ENCODE assay signal across 31 mouse cellular contexts in genomic region chr1:148901319-148902033, GRCm38 (mm10).
"Had no signal": no experiment of that assay in that cellular context is flagged by ENCODE, and none has a peak within 500 bp of the region (broad histone marks: within the 10 kb centered on the region; RNA-seq: fewer than 3 reads in every experiment).

No protein-coding gene starts in this region.

- H3K4me2 ChIP-seq: limb, embryonic 12.5 days; limb, embryonic 13.5 days; limb, embryonic 15.5 days; liver, embryonic 11.5 days; liver, embryonic 12.5 days; liver, embryonic 13.5 days; liver, embryonic 15.5 days; lung, embryonic 14.5 days; lung, embryonic 15.5 days; midbrain, embryonic 11.5 days; midbrain, embryonic 12.5 days; midbrain, embryonic 13.5 days; midbrain, embryonic 15.5 days; neural tube, embryonic 12.5 days had no signal

- DNase-seq: left cerebral cortex, postnatal 4 days; liver; liver, embryonic 13.5 days; liver, postnatal 0 days; lung, adult 18-20 months; lung, adult 2 months; lung, embryonic 14.5 days; lung, postnatal 10 days; lung, postnatal 14 days; lung, postnatal 36 days; lung, postnatal 4 days; midbrain, embryonic 14.5 days had no signal

- H3K27me3 ChIP-seq: limb, embryonic 12.5 days; limb, embryonic 13.5 days; limb, embryonic 15.5 days; liver, embryonic 12.5 days; liver, embryonic 13.5 days; liver, embryonic 15.5 days; lung, embryonic 15.5 days; megakaryocyte, embryonic 14.5 days; midbrain, embryonic 12.5 days; midbrain, embryonic 13.5 days; midbrain, embryonic 15.5 days; neural tube, embryonic 12.5 days had no signal

- H3K9ac ChIP-seq: limb, embryonic 12.5 days; limb, embryonic 13.5 days; limb, embryonic 15.5 days; liver, embryonic 12.5 days; liver, embryonic 13.5 days; liver, embryonic 14.5 days; liver, embryonic 15.5 days; liver, postnatal 0 days; lung, embryonic 14.5 days; lung, embryonic 15.5 days; midbrain, embryonic 12.5 days; midbrain, embryonic 13.5 days; midbrain, embryonic 15.5 days; neural tube, embryonic 12.5 days had no signal

- H3K36me3 ChIP-seq: limb, embryonic 10.5 days; limb, embryonic 12.5 days; limb, embryonic 13.5 days; limb, embryonic 15.5 days; liver, embryonic 12.5 days; liver, embryonic 13.5 days; liver, embryonic 15.5 days; lung, embryonic 15.5 days; midbrain, embryonic 10.5 days; midbrain, embryonic 12.5 days; midbrain, embryonic 13.5 days; midbrain, embryonic 15.5 days; neural tube, embryonic 12.5 days had no signal

- H3K4me3 ChIP-seq: limb, embryonic 10.5 days; limb, embryonic 12.5 days; limb, embryonic 13.5 days; limb, embryonic 15.5 days; liver, embryonic 12.5 days; liver, embryonic 13.5 days; liver, embryonic 15.5 days; lung, embryonic 15.5 days; megakaryocyte, embryonic 14.5 days; midbrain, embryonic 10.5 days; midbrain, embryonic 12.5 days; midbrain, embryonic 13.5 days; midbrain, embryonic 15.5 days; myocyte; neural tube, embryonic 12.5 days had no signal

- H3K27ac ChIP-seq: limb, embryonic 10.5 days; limb, embryonic 12.5 days; limb, embryonic 13.5 days; limb, embryonic 15.5 days; liver, embryonic 12.5 days; liver, embryonic 13.5 days; liver, embryonic 14.5 days; liver, embryonic 15.5 days; lung, embryonic 15.5 days; midbrain, embryonic 10.5 days; midbrain, embryonic 12.5 days; midbrain, embryonic 13.5 days; midbrain, embryonic 15.5 days; neural tube, embryonic 12.5 days had no signal

- H3K4me1 ChIP-seq: limb, embryonic 10.5 days; limb, embryonic 12.5 days; limb, embryonic 13.5 days; limb, embryonic 15.5 days; liver, embryonic 12.5 days; liver, embryonic 13.5 days; liver, embryonic 15.5 days; lung, embryonic 15.5 days; megakaryocyte, embryonic 14.5 days; midbrain, embryonic 10.5 days; midbrain, embryonic 12.5 days; midbrain, embryonic 15.5 days; neural tube, embryonic 12.5 days had no signal

- ATAC-seq: liver, embryonic 12.5 days; liver, postnatal 0 days; lung, postnatal 0 days; midbrain, embryonic 13.5 days; midbrain, embryonic 15.5 days; midbrain, embryonic 16.5 days had no signal

- H3K9me3 ChIP-seq: limb, embryonic 10.5 days; limb, embryonic 12.5 days; limb, embryonic 13.5 days; limb, embryonic 15.5 days; liver, embryonic 12.5 days; liver, embryonic 13.5 days; liver, embryonic 15.5 days; lung, embryonic 15.5 days; megakaryocyte, embryonic 14.5 days; midbrain, embryonic 10.5 days; midbrain, embryonic 12.5 days; midbrain, embryonic 13.5 days; midbrain, embryonic 15.5 days; neural tube, embryonic 12.5 days had no signal
